Mouse (Mus musculus) midbrain, embryonic 10.5 days (tissue): ENCODE measurements around the gene Fcrla. TPM values are rescaled to one million over a fixed set of nuclear protein-coding genes. Genes with fewer than 3 reads are reported as not detected.

Source experiments
- DNase-seq: peaks from one replicate; pipeline ENCODE4 v3.0.0-alpha.2; 2017; ENCODE audit warnings: low spot score
- H3K27ac ChIP-seq: fragments of 300-500 bp; sonication (generic); replicated peaks from 2 replicates; pipeline ENCODE4 v1.5.1; 2016; ENCODE audit warnings: mild to moderate bottlenecking
- H3K27me3 ChIP-seq: fragments of 300-500 bp; sonication (generic); 2 replicates; pipeline ENCODE4 v1.6.1; 2016; ENCODE audit warnings: low read depth, mild to moderate bottlenecking; ENCODE audit not compliant: poor library complexity, severe bottlenecking
- H3K36me3 ChIP-seq: fragments of 300-500 bp; sonication (generic); 2 replicates; pipeline ENCODE4 v1.6.1; 2016; ENCODE audit warnings: mild to moderate bottlenecking, moderate library complexity
- H3K4me1 ChIP-seq: fragments of 300-500 bp; sonication (generic); 2 replicates; pipeline ENCODE4 v1.6.1; 2016
- H3K4me3 ChIP-seq: fragments of 300-500 bp; sonication (generic); 2 replicates; pipeline ENCODE4 v1.5.1; 2016; ENCODE audit warnings: mild to moderate bottlenecking, moderate library complexity
- H3K9me3 ChIP-seq: fragments of 300-500 bp; sonication (generic); replicated peaks from 2 replicates; pipeline ENCODE4 v1.6.1; 2016; ENCODE audit warnings: mild to moderate bottlenecking
- WGBS: fragments of 180-500 bp; shearing (Covaris S2); methylation state at CpG from one replicate; pipeline ENCODE4 v1.1.7; 2016; 5-methylcytosine and 5-hydroxymethylcytosine counted together
- polyA plus RNA-seq: library from polyadenylated mRNA; unstranded; fragments of >200 nt; fragmentation: Nextera tagmentation; extraction: Ambion mirVana; gene quantifications from 2 replicates; pipeline ENCODE4 v1.2.1, GENCODE M21; 2016

Gene Fcrla
- polyA plus RNA-seq, 1 experiment from 2014 or later: not detected

DNA sequence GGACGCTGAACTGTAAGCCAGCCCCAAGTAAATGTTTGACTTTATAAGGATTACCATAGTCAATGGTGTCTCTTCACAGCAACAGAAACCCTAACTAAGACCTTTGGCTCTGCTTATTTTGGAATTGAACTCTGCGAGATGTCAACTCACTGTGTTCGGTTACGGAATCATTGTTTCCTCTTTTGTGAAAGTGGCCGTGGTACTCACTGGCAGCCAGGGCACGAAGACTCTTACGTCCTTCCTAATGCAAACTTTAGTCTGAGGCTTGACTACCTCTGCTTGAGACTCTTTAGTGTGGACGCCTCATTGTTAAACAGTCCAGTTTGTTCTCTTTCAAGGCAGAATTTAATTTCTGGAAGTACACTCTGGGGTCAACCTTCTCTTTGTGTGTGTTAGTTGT is 8.1 kb downstream of the Fcrla start:
- no peaks in the 10 kb centered on the region for H3K9me3 ChIP-seq
- whole genome bisulfite sequencing: 96% methylated on average over 8 of the region's 8 CpGs
- no peaks in the 10 kb centered on the region for H3K4me1 ChIP-seq
- no peak overlapping the region for H3K27ac ChIP-seq
- no peaks in the 10 kb centered on the region for H3K36me3 ChIP-seq
- no peak for DNase-seq
- no peaks in the 10 kb centered on the region for H3K27me3 ChIP-seq
- no peak overlapping the region for H3K4me3 ChIP-seq

DNA sequence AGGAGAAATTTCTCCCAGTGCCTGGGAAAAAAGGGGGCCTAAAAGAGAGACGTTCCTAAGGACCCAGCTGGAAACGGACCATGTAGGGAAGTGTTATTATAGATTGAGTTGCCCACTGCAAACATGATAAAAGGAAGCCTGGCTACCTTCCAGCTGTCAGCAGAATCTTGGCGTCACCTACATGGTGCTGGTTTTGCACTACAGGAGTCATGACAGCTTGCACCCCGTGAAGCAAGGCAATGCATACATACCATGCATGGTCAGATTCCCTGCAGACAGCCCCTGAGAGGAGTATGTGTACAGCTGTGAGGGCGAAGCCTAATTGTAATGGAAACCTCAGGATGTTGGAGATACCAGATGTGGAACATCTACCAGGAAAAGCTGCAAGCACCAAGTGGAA is 11.7 kb downstream of the Fcrla start:
- WGBS: 79% methylated on average over 5 of the region's 5 CpGs
- DNase-seq: no peak
- 0 out of 2 replicates have a peak, but pooled peaks cover under 1% of the 10 kb centered on the region for H3K27me3 ChIP-seq
- no peaks in the 10 kb centered on the region for H3K9me3 ChIP-seq
- H3K36me3 ChIP-seq: no peaks in the 10 kb centered on the region
- no peak overlapping the region for H3K4me3 ChIP-seq
- H3K4me1 ChIP-seq: no peaks in the 10 kb centered on the region
- no peak overlapping the region for H3K27ac ChIP-seq

DNA sequence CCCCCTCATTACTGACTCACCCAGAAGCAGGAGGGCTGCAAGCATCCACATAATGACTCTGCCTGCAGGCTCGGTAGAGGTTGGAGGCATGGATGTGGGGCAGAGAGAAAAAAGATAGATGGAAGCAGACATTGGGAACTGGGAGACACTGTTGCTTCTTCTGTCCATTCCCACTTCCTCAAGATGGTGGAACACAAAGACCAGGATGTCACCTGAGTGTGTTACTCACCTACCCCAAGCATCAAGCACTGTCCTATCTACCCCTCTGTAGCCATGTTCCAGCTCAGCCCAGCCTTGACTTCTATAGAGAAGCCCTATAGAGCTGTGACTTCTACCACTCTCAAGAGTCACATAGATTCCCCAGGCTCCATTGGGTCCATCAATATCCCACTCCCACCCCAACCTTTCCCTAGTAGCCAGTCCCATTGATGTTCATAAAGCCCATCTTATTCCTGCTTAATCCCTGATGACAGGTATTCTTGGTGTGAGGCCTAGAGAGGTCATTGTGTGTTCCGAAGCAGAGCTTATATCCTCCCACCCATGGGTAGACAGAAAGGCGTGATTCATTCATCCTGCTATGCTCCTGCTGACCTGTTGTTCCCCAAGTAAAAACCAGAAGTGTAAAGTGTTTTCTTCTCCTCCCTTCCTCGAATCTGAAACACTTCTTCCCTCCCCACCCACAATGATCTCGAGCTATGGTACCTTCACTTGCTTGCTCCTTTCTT is 14.3 kb downstream of the Fcrla start, which contains the start of gene Fcrlb:
TSS of gene Fcrlb (minus strand) at position 51 of the 725 bp plus-strand sequence.
- peaks cover 26% of the 10 kb centered on the region for H3K27me3 ChIP-seq
- no peak for DNase-seq
- no peaks in the 10 kb centered on the region for H3K36me3 ChIP-seq
- no peaks in the 10 kb centered on the region for H3K9me3 ChIP-seq
- no peak within 1 kb of the TSS for H3K27ac ChIP-seq
- 74% methylated on average over 5 of the region's 5 CpGs for WGBS
- peaks cover 7% of the 10 kb centered on the region for H3K4me1 ChIP-seq
- H3K4me3 ChIP-seq: no peak within 1 kb of the TSS

DNA sequence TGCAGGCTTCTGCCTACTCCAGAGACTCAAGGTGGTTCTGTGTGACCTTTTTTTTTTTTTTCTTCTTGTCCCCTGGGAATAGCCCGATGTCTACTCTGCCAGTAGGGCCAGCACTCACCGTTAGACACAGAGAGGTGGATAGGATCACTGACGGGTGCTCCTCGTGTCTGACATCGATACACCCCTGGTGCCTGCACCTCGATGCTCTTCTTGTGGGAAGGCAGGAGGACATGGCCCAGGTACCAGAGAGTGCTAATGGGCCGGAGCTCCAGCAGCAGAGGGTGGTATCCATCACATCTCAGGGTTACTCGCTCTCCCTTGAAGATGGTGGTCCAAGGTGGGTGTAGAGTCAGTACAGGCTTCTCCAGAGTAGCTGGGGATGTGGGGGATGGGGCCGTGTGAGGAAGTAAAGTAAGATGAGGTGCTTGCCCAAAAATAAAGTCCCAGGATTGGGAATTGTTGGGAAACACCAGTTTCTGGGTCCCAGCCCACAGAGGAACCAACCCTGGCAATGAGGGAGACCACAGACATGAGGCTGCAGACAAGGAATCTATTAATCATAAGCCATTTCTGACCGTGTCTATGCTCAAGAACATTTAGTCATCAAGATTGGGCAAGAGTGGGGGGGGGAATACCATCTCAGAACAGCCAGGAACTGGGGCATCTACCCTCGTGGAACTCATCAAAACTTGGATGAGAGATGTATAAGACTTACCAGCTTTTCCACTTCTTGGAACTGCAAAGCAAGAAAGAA is 15.3 kb downstream of the Fcrla start:
- Histone ChIP-seq H3K27ac (no peak overlapping the region), H3K4me1 (peaks cover 17% of the 10 kb centered on the region), H3K27me3 (peaks cover 36% of the 10 kb centered on the region), H3K36me3 (no peaks in the 10 kb centered on the region), H3K4me3 (no peak overlapping the region), H3K9me3 (no peaks in the 10 kb centered on the region)
- WGBS: 82% methylated on average over 11 of the region's 11 CpGs
- DNase-seq: no peak

DNA sequence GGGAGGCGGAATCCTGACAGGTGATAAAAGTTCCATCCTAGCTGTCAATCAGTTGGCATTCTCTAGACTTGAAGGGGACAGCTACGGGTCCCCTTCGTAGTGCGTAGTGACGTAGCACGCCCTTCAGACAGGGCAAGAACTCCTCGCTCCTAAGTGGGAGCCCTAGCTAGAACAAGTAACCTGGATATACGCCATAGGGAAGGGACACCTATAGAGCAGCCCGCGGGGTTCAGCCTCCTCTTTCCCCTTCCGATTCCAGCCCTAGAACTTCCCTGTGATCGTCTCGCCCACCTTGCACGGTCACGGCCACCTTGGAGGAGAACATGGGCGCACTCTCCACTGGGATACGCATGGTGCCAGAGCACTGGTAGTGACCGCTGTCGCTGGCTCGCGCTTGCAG is 19.0 kb downstream of the Fcrla start:
- peaks cover 74% of the 10 kb centered on the region for H3K27me3 ChIP-seq
- H3K27ac ChIP-seq: no peak overlapping the region
- H3K4me1 ChIP-seq: peaks cover 18% of the 10 kb centered on the region
- 4% methylated on average over 21 of the region's 21 CpGs for WGBS
- peak overlapping the region; percentile 74 for H3K4me3 ChIP-seq
- H3K36me3 ChIP-seq: no peaks in the 10 kb centered on the region
- H3K9me3 ChIP-seq: no peaks in the 10 kb centered on the region
- DNase-seq: peak; percentile 51

DNA sequence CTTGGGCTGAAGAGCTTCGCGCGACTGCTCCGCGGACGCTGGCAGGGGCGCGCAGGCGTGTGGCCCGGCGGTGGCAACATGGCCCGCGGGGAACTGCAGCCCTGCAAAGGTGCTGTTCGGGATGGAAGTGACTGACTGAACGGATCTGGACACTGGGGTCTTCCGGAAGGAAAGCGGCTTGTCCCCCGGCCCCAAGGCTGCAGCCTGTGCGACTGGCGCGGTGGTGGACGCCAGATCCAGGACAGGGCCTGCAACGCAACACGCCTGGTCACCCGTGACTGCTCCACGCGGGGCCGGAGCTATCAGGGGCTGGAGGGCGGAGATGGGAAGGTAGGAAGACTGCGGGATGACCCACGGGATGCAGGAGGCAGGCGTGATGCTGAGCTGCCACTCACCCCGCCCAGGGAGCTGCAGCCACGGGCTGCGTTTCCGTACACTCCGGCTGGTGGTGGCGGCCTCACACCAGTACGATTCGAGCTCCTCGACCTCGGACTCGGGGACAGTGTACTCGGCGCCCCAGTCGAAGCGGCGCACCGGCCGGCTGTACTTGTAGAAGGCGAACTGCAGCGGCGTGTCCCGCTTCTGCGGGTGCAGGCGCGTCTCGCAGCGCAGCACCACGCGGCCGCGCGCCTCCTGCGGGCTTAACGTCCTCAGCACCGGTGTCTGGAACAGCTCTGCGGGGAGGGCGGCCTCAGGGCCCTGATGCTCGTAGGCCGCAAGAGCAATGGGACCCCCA is 19.8 kb downstream of the Fcrla start:
- Histone ChIP-seq H3K36me3 (no peaks in the 10 kb centered on the region), H3K27me3 (peaks cover 79% of the 10 kb centered on the region), H3K4me3 (peak overlapping the region; percentile 74), H3K27ac (peak overlapping the region; percentile 63), H3K9me3 (no peaks in the 10 kb centered on the region), H3K4me1 (peaks cover 18% of the 10 kb centered on the region)
- WGBS: under 1% methylated on average over 71 of the region's 71 CpGs
- peak; percentile 61 for DNase-seq

DNA sequence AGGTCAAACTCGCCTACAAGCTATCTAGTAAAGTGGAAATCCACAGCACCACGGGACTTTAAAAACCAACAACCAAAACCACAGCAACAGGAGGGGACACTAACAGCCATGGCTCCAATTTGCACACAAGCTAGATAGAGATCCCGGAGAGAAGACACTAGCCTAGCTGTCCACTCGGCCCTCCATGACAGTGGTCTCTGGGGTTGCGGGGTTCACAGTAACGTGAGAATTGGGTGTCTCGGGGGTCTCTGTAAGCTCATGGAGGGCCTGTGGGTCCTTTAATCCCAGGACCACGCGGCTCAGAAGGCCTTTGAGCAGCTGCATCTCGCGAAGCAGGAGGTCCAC is 20.3 kb downstream of the Fcrla start:
- H3K4me1 ChIP-seq: peaks cover 18% of the 10 kb centered on the region
- peak overlapping the region; percentile 74 for H3K4me3 ChIP-seq
- peak overlapping the region; percentile 63; the same call in 1 of the 2 replicates for H3K27ac ChIP-seq
- 16% methylated on average over 11 of the region's 11 CpGs for whole genome bisulfite sequencing
- DNase-seq: no peak
- no peaks in the 10 kb centered on the region for H3K9me3 ChIP-seq
- peaks cover 84% of the 10 kb centered on the region for H3K27me3 ChIP-seq
- H3K36me3 ChIP-seq: no peaks in the 10 kb centered on the region

DNA sequence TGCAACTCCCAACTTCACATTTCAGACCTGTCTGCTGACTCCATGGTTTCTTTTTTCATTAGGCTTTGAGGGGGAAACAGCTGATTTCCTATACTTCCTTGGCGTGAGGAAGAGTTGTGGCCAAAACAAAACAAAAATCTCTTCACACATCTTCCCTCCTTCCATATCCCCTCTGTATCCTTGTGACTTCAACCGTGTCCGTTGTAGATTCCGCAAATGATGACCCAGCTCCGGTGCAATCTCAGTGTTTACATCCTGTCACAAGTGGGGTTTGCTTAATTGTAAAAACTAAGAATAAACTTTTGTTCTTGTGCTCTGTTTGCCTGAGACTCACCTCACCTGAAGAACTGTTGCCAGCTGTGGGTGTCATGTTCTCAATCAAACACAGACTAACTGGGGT is 23.9 kb downstream of the Fcrla start:
- no peak overlapping the region for H3K27ac ChIP-seq
- 73% methylated on average over 5 of the region's 5 CpGs for WGBS

DNA sequence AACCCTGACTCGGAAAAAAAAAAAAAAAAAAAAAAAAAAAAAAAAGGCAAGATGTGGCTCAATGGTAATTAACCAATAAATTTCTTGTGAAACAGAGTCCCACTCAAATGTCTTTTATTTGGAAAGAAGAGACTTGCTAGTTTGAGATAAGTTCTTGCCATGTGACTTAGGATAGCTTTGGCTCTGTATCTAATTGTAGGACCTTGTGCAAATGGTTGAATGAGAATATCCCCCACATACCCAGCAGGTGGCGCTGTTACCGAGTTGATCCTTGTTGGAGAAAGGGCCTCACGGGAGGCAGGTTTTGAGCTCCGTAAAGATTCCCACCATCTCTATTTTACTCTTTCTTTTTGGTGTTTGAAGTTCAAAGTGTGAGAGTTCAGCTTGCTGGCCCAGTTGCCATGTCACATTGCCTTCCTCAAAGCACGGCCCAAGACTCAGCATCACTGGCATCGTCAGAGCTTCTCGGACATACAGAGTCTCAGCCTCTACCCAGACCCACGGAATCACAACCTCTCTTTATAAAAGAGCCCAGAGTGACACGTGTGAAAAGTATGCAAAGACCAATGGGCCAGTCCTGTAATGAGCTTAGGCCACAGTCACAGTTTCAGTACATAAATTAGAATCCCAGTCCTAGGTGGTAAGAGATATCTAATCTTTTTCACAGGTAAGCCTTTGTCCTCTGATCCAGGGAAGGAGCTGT is 25.7 kb downstream of the Fcrla start:
- Histone ChIP-seq H3K36me3 (no peaks in the 10 kb centered on the region), H3K4me1 (no peaks in the 10 kb centered on the region), H3K9me3 (no peaks in the 10 kb centered on the region), H3K27me3 (peaks cover 45% of the 10 kb centered on the region), H3K4me3 (peak overlapping the region; percentile 20; the same call in 1 of the 2 replicates), H3K27ac (no peak overlapping the region)
- 31% methylated on average over 10 of the region's 10 CpGs for WGBS
- peak; percentile 84 for DNase-seq

More for the DNA sequence above, 23.9 kb downstream of the Fcrla start:
- Histone ChIP-seq H3K27me3 (peaks cover 63% of the 10 kb centered on the region), H3K36me3 (no peaks in the 10 kb centered on the region), H3K9me3 (no peaks in the 10 kb centered on the region), H3K4me1 (peaks cover 15% of the 10 kb centered on the region), H3K4me3 (no peak overlapping the region)
- DNase-seq: no peak

DNA sequence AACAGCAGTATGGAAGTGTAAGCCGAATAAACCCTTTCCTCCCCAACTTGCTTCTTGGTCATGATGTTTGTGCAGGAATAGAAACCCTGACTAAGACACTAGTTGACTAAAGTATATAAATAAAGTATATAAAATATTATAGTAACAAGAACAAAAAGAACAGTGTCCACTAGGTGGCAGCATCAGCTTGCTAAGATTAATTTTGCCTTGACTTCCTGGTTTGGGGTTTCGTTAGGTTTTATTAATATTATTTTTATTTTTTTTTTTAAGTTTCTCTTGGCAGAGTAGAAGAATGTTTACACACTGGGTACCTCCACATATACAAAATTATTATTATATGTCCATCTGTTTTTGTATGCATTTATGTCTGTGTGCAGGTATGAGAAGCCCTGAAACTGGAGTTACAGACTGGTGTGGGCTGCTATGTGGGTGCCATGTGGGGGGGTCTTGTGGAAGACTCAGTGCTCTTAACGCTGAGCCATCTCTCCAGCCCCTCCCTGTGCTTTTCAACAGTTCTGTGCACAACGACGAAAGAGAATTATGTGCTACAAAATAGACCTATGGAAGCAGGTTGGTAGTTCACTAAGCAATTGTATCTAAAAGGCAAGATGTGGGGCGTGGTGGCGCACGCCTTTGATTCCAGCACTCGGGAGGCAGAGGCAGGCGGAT is 26.4 kb downstream of the Fcrla start:
- Histone ChIP-seq H3K4me3 (no peak overlapping the region), H3K27me3 (peaks cover 37% of the 10 kb centered on the region), H3K4me1 (no peaks in the 10 kb centered on the region), H3K9me3 (no peaks in the 10 kb centered on the region), H3K36me3 (no peaks in the 10 kb centered on the region), H3K27ac (no peak overlapping the region)
- WGBS: 44% methylated on average over 10 of the region's 10 CpGs
- DNase-seq: no peak

DNA sequence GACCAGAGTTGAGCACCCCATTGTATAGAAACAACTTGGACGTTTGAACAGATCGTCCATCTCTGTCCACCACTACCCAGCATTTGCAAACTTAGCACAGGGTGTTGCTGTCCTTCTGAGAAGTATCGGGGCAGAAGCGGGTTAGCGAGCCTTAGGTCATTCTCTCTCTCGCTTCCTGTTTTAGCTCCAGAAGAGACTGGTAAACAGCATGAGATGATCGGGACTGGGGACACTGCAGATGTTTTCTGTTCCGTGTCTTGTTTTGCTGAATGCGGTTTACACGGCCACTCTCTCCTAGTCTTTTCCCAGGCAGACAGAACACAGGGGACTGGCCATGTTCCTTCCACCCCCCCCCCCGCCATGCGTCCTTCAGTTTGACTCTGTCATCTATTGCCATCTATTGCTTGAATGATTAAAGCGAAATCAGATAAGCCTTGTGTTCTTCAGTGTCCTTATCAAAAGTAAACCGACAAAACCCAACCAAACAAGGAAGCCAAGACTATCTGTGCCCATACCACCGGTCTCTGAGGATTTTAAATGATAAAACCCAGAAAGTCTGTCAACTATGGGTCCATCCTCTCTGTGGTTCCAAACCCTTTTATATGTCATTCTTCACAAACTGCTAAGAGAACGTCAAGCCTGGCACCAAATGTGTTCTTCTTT is 28.8 kb downstream of the Fcrla start:
- no peak for DNase-seq
- H3K27ac ChIP-seq: no peak overlapping the region
- no peaks in the 10 kb centered on the region for H3K9me3 ChIP-seq
- no peaks in the 10 kb centered on the region for H3K4me1 ChIP-seq
- 82% methylated on average over 16 of the region's 16 CpGs for WGBS
- no peaks in the 10 kb centered on the region for H3K36me3 ChIP-seq
- H3K27me3 ChIP-seq: peaks cover 14% of the 10 kb centered on the region
- no peak overlapping the region for H3K4me3 ChIP-seq
